Mouse (Mus musculus) brain, adult 10 weeks (tissue): ENCODE data around the gene Zup1. TPM values are rescaled to one million over a fixed set of nuclear protein-coding genes. Genes with fewer than 3 reads are reported as not detected.

ENCODE experiments used
- polyA plus RNA-seq: library from polyadenylated mRNA; stranded (reverse); fragments of 350-450 nt; fragmentation: Illumina TruSeq; extraction: RNeasy Lipid Tissue Mini Kit (QIAGEN cat#74804); gene quantifications from one replicate; pipeline ENCODE4 v1.2.3, GENCODE M21; 2015; ENCODE audit warnings: low read depth, low replicate concordance

Zup1 gene
- polyA plus RNA-seq: 11.7 TPM

DNA sequence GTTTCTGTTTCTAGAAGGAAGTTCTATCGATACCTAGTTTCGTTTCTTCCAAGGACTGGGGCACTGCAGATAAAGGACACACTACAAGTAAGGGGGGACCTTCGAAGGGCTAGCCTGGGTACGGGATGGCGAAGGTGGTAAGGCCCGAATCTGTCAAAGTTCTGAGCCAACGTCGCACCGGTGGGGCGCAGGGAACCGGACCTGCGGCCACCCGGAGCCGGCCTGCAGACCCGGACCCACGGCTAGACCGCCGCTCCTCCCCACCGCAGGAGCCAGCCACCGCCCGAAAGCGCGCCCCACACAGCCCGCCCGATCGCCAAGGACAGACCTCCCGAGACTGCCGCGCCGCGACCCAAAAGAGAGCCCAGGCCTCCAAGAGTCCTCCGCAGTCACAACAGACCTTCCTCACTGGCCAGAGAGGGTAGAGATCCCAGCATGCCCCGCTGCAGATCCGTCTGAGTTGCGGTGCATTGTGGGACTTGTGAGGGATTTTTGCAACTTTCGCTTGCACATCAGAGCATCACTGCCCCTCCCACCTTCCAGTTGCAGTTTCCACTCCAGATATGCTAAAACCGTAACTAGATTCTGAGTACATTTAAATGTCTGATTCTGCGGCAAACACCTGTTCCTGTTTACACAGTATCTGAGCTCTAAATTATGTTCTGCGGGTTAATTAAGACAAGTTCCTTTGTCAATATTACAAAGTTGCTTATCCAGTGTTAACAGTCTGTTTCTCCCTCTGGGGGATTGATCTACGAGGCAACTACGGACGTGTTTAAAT is at the start of gene Zup1:
Zup1 (minus strand) TSS at position 467 of the 781 bp plus-strand sequence.

GRCm38 (mm10) chr10:33904530-33905481 is 46.3 kb downstream of the Zup1 start, which contains the start of gene Rsph4a:
TSS of gene Rsph4a (plus strand) at chr10:33905111.

Other genes with a start within 250 kb of the Zup1 start
- not detected for gene Sult3a2, start 164.6 kb downstream of the Zup1 start, polyA plus RNA-seq
- not detected for gene Sult3a1, start 93.5 kb downstream of the Zup1 start, polyA plus RNA-seq
- gene Rsph4a, start 46.2 kb downstream of the Zup1 start, polyA plus RNA-seq: 3.5 TPM
- 102 TPM for gene Rwdd1, start 68.4 kb upstream of the Zup1 start, polyA plus RNA-seq
- not detected for gene Trappc3l, start 86.3 kb upstream of the Zup1 start, polyA plus RNA-seq
- not detected for gene Calhm4, start 93.0 kb upstream of the Zup1 start, polyA plus RNA-seq
- 3.0 TPM for gene Calhm5, start 145.2 kb upstream of the Zup1 start, polyA plus RNA-seq
- gene Calhm6, start 176.7 kb upstream of the Zup1 start, polyA plus RNA-seq: 0.88 TPM